Mouse (Mus musculus) lung, postnatal 0 days (tissue): Measurements from ENCODE around the gene Foxd1.

Experiments used
- CTCF ChIP-seq: IDR thresholded peaks from 2 replicates; pipeline ENCODE4 v1.5.1; 2016; ENCODE audit warnings: antibody characterized with exemption, mild to moderate bottlenecking
- EP300 ChIP-seq: IDR thresholded peaks from 2 replicates; pipeline ENCODE4 v1.6.1; 2016; ENCODE audit warnings: antibody characterized with exemption, mild to moderate bottlenecking, control low read depth

- TF ChIP-seq CTCF (no peak), EP300 (no peak)
Measured at GRCm38 (mm10) chr13:98360391-98360790, 6.3 kb downstream of the Foxd1 start.
